Mouse (Mus musculus) lung, postnatal 14 days (tissue): ENCODE measurements around the gene Zfp971.
A peak's percentile ranks its signal among the peaks of the same experiment; 100 is the strongest.
"Not testable (repeated sequence)": the region's sequence is repeated elsewhere in the genome, so short reads cannot be mapped to it uniquely, and the experiment has no call there.

Experiments used
- DNase-seq: peaks from one replicate; pipeline ENCODE4 v3.0.0; 2021

Gene Zfp971

GRCm38 (mm10) chr2:178023011-178023611, at the start of gene Zfp971:
TSS of gene Zfp971 (plus strand) at chr2:178023284.
- DNase-seq, result peak; percentile 16

GRCm38 (mm10) chr2:177974814-177975213, 48.3 kb upstream of the Zfp971 start:
- not testable (repeated sequence) for DNase-seq

- DNase-seq, result not testable (repeated sequence)
Measured at GRCm38 (mm10) chr2:178019486-178019885, 3.6 kb upstream of the Zfp971 start.

GRCm38 (mm10) chr2:178020773-178021172, 2.3 kb upstream of the Zfp971 start:
- not testable (repeated sequence) for DNase-seq

- DNase-seq, result not testable (repeated sequence)
Measured at GRCm38 (mm10) chr2:178023861-178024260, 777 bp downstream of the Zfp971 start.

GRCm38 (mm10) chr2:178027601-178028000, 4.5 kb downstream of the Zfp971 start:
- not testable (repeated sequence) for DNase-seq

- peak; percentile 74 for DNase-seq
Measured at GRCm38 (mm10) chr2:178058195-178058594, 35.1 kb downstream of the Zfp971 start.

- not testable (repeated sequence) for DNase-seq
Measured at GRCm38 (mm10) chr2:178078166-178078717, 55.2 kb downstream of the Zfp971 start, which contains the start of gene Zfp931. TSS of gene Zfp931 (minus strand) at chr2:178078476.
